Mouse (Mus musculus): Measurements from ENCODE around the gene Aoc1.

- no peak for TF ChIP-seq CTCF (IDR thresholded peaks at IDR 0.05; ENCODE audit: low read depth)
- TF ChIP-seq EP300 (IDR thresholded peaks at IDR 0.05; ENCODE audit: low read depth): peak; percentile 33; the same call in 1 of the 2 replicates
Observed at GRCm38 (mm10) chr6:48829651-48830050, 43.0 kb upstream of the Aoc1 start.
